Mouse (Mus musculus): ENCODE results near the gene Uqcrq.

- no peak for TF ChIP-seq CTCF (IDR thresholded peaks at IDR 0.05; ENCODE audit: insufficient read depth, low read length)
- no peak for TF ChIP-seq POLR2A (IDR thresholded peaks at IDR 0.05; ENCODE audit: borderline replicate concordance, extremely low read depth, low read depth, low read length)
Observed at GRCm38 (mm10) chr11:53445562-53445961, 14.9 kb upstream of the Uqcrq start.
